Mouse (Mus musculus) lung, postnatal 25 days (tissue): ENCODE measurements around the gene 1190005I06Rik.
"Not testable (repeated sequence)": the region's sequence is repeated elsewhere in the genome, so short reads cannot be mapped to it uniquely, and the experiment has no call there.

Experiments used
- DNase-seq: peaks from one replicate; pipeline ENCODE4 v3.0.0; 2022; ENCODE audit warnings: low spot score

The 1190005I06Rik gene

GRCm38 (mm10) chr8:120647532-120647931 lies at the start of gene 1190005I06Rik:
TSS of gene 1190005I06Rik (minus strand) at chr8:120647632.
- DNase-seq, result no peak

DNA sequence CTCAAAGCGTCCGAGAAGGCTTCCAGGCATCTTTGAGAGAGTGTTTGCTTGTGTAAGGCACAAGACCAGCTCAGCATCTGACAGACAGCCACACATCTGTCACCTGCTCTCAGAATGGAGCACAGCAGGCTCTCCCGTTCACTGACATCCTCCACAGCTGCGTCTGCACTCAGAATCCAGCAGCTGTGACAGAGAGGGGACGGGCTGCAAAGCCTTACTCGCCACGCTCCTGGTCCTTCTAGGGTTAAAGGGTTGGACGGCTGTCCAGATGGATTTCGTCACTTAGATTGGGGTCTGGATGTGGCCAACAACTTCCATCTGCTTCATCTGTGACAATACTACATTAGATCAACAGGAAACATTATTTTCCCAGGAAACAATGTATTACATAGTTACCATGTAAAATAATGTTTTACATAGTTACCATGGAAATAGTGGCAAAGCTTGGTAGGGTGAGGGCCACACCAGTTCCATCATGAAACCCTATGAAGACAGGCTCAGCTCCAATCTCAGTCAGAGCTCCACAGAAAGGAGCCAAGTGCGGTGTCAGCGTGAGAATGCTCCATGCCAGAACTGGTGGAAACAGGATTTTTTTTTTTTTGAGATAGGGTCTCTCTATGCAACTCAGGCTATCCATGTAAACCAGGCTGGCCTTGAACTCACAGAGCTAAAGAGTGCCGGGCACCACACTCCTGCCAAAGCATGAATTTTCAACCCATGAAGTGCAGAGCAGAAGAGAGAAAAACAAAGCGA lies 49.1 kb upstream of the 1190005I06Rik start:
- peak; percentile 36 for DNase-seq

DNA sequence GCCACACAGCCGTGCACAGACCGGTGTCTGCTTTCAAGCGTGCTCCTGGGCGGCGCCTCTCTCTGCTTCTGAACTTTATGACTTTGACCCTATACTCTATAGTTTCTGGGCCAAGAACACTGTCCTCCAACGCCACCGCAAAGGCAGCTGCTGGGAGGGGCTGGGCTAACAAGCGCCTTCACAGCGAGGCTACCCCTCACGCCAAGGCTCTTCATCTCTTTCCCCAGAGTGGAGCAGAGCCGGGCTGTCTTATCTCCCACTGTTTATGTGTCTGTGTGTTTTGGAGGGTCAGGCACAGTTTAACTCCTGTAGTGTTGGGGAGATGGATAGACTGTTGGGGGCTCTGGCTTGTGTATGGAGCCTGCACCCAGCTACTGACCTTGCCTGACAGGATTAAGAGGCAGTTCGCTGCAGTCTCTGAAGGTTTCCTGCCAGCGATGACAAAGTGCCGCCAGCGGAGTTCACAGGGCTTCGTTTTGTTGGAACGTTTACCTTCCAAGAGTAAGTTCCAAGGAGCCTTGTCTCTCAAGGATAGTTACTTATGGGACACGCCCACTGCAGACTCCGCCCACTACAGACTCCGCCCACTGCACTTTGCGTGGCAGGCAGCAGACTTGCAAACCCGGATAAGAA lies 46.5 kb upstream of the 1190005I06Rik start:
- DNase-seq, result peak; percentile 39

- DNase-seq, result no peak
These were observed 45.5 kb upstream of the 1190005I06Rik start for GRCm38 (mm10) chr8:120692934-120693333.

- no peak for DNase-seq
These were observed 41.1 kb upstream of the 1190005I06Rik start for GRCm38 (mm10) chr8:120688511-120688910.

GRCm38 (mm10) chr8:120687786-120688185 lies 40.4 kb upstream of the 1190005I06Rik start:
- DNase-seq, result no peak

DNA sequence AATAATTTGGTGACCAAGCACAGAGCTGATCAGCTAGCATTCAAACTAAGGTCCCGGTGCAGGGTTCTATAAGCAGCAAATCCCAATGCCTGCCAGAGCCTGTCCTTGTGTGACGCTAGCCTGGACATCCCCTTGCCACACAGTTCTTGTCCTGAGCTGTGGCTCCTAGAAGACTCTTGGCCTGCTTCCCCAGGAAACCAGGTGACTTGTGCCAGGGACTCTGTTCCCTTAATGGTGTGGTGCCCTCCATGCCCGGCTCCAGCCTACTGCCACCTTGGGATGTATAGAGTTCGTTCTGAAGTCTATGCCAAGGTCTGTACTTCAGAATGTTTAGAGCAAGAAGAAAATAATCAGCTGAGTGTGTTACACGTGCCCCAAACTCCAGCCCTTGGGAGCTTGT lies 39.1 kb upstream of the 1190005I06Rik start:
- no peak for DNase-seq

GRCm38 (mm10) chr8:120686051-120686450 lies 38.6 kb upstream of the 1190005I06Rik start:
- DNase-seq, result peak; percentile 56

DNA sequence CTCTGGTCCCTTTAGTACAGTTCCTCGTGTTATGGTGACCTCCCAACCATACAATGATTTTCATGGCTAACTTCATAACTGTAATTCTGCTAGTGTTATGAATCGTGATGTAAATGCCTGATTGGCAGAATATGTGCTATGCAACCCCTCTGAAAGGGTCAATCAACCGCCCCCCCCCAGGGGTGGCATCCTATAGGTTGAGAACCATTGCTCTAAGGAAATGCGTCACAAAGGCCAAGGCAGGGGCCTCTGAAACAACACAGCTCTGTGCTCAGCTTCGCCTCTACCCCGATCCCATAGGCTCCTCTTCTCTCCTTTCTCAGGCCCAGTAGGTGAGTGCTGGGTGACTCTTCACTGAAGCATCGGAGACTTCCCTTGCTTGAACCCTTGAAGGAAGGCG lies 38.2 kb upstream of the 1190005I06Rik start:
- no peak for DNase-seq

DNA sequence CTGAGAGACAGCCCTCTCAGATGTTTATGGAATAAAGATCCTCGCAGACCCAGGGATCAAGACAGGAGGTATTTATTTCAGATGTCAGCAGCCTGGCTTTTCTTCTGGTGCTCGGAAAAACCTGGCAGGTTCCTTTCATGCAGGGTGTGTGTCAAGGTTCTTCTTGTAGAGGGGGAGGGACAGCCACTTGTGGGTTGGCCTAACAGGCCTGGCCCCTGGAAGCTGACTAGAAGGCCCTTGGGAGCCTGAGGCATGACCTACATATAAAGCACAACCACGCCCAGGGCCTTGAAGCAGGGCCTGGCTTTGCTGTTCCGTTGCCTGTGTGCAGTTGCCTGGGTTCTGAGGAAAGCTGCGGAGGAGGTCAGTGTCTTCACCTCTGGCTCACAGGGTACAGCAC lies 37.7 kb upstream of the 1190005I06Rik start:
- DNase-seq, result peak; percentile 64

GRCm38 (mm10) chr8:120684082-120684481 lies 36.6 kb upstream of the 1190005I06Rik start:
- DNase-seq, result no peak

- peak; percentile 78 for DNase-seq
These were observed 36.2 kb upstream of the 1190005I06Rik start for GRCm38 (mm10) chr8:120683602-120684001.

- no peak for DNase-seq
These were observed 33.7 kb upstream of the 1190005I06Rik start for GRCm38 (mm10) chr8:120681113-120681512.

- DNase-seq, result not testable (repeated sequence)
These were observed 33.0 kb upstream of the 1190005I06Rik start for GRCm38 (mm10) chr8:120680405-120680804.

GRCm38 (mm10) chr8:120679629-120680387 lies 32.4 kb upstream of the 1190005I06Rik start:
- no peak for DNase-seq

DNA sequence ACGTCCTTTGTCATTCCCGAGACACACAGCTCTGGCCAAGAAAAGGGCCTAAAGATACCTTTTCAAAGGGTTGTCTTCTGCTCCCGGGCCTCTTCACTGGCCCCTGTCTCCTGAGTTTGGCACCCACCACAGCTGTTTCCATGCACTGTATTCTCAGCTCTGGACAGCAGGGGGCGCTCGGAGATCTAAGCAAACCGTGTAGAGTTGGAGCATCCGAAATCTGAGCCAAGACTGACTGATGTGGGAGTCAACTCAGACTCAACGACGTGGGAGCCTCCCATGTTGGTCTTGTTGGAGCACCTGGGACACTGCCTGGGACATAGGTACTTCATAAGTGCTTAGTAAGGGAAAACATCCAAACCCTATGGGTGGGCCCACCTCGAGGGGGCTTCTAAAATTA lies 31.0 kb upstream of the 1190005I06Rik start:
- DNase-seq, result peak; percentile 82

GRCm38 (mm10) chr8:120675718-120676117 lies 28.3 kb upstream of the 1190005I06Rik start:
- no peak for DNase-seq

DNA sequence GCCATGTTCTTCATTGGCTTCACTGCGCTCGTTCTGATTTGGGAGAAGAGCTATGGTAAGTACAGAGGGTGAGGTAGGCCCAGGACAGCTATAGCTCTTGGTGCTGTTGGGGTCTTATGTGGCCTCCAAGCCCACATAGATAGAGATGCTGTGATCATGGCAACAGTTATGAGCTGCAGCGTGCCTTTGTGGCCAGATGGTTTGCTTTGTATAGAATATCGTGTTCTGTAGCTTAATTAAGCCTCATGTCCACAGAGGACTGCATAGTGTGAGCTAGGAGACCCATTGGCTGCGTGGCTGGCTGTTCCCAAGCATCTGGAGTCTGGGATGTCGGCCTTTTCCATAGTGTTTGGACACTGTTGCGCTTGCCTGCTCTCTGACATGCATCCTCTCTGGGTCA lies 25.9 kb upstream of the 1190005I06Rik start:
- DNase-seq, result no peak

DNA sequence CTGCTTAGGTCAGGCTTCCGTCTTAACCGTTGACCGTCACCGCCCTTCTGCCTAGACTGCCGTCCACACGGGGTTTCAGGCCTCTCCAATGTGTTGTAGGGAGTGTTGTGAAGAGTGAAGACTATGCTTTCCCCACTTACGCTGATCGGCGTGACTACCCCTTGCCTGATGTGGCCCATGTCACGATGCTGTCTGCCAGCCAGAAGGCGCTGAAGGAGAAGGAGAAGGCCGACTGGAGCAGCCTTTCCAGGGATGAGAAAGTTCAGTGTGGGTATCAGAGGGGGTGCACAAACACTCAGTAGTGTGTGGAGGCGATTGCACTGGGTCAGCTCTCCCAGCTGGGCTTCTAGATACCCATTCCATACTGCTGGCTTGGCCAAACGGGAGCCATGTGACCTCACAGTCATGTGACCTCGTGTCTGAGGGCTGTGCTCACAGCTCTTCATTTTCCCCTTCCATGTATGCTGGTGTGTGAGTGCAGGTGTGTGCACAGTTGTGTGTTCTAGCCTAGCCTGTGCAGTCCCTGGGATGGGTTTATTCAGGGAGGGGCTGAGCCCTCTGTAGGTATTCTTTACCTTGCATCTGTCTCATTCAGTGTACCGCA lies 25.3 kb upstream of the 1190005I06Rik start:
- no peak for DNase-seq

GRCm38 (mm10) chr8:120671775-120672174 lies 24.3 kb upstream of the 1190005I06Rik start:
- DNase-seq, result no peak

- no peak for DNase-seq
These were observed 21.0 kb upstream of the 1190005I06Rik start, which contains the start of gene Emc8 for GRCm38 (mm10) chr8:120668374-120668905. TSS of gene Emc8 (minus strand) at chr8:120668573.
